Mouse (Mus musculus): Measurements from ENCODE around the gene Chst8.

Chst8 gene

GRCm38 (mm10) chr7:34752151-34752762 is 60.3 kb downstream of the Chst8 start:
- no peak for DNase-seq (ENCODE audit: low spot score in 2 of 2)

DNA sequence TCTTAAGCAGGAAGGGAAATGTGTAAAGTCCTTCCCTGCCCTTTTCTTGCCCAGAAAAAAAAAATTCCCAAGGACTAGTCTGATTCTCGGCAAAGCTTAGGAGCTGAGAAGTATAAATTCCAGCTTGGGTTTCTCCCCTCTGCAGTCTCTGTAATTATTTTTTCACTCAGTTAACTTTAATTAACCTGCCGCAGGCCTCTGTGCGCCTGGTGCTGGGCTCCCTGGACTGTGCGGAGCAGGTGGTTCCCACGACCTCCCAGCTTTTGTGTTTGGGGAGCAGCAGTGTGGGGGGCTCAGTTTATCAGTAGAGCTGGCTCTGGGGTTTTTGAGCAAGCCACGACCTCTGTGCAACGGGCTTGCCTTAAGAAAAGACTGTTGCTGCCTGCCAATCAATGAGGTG is 62.2 kb downstream of the Chst8 start:
- DNase-seq (ENCODE audit: low spot score in 2 of 2) = no peak

- peak in 1 of 2 experiments; percentile 48 for DNase-seq (ENCODE audit: low spot score in 2 of 2)
Observed at GRCm38 (mm10) chr7:34749753-34750152, 62.8 kb downstream of the Chst8 start.

DNA sequence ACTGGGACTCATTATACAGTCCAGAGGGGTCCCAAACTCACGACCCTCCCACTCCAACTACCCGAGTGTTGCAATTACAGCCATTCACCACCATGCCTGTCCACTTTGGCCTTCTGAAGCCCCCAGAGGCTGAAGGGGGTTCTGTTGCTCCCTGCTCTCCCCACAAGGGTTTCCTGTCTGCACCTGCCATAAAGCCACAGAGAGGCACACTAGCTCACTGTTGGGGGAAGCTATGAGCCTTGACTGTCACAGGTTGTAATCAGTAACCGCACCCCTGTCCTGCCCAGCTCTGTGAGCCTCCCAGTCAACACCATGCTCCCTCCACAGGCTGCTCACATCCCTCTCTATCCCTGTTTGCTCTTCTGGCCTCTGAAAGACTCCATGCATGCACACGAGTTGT is 64.0 kb downstream of the Chst8 start:
- no peak for DNase-seq (ENCODE audit: low spot score in 2 of 2)

GRCm38 (mm10) chr7:34747661-34748060 is 64.8 kb downstream of the Chst8 start:
- no peak for DNase-seq (ENCODE audit: low spot score in 2 of 2)

DNA sequence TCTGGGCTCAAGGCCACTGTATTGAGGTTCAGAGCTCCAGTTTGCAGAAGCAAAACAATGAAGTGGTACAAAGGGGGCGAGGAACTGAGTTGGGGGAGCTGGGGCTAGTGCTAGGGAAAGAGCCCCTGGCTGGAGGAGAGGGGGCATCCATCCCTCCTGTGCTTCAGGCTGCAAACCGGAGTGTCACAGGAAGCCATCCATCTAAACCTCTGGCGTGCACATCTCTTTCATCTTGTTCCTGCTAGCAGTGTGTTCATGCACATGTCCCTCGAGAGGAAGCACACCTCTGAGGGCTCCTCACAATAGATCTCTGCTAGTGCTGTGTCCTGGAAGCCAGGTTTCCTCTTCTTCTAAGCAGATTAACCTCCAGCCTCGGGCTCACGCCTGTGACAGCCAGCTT is 65.9 kb downstream of the Chst8 start:
- no peak for DNase-seq (ENCODE audit: low spot score in 2 of 2)

DNA sequence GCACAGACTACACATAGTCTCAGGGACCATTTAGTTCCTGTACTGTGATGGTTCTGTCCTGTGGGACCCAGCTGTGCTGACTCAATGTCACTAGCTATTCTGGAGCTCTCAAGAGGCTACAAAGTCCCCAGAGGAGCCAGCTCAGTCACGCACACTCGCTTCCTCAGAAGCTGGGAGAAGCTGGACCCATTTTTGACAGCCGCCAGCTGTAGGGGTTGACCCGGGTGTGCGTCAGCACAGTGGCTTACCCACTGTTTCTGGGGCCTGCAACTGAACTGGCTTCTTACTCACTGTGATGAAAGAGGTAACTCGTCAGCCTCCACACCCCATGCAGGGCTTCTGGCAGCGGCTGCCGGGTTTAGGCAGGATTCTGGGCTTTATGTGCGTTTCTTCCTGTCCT is 66.3 kb downstream of the Chst8 start:
- peak in 1 of 2 experiments; percentile 19 for DNase-seq (ENCODE audit: low spot score in 2 of 2)

GRCm38 (mm10) chr7:34745426-34745825 is 67.1 kb downstream of the Chst8 start:
- no peak for DNase-seq (ENCODE audit: low spot score in 2 of 2)

DNA sequence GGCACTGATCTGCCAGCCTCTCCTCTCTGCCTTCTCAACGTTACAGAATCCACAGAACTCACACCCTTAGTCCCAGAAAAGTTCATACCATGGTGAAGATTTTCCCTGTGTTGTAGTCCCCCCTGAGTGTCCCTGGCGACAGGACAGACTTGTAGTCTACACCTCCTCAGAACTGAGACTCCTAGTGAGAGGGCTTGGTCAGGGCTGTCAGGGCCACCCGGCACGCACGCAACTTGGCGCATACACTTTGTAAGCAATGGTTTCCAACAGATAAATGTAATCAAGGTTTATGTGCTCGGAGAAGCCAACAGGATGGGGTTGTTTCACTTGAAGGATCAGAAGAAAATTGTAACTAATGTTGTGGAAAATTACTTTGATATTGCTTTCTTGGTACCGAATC is 67.5 kb downstream of the Chst8 start:
- no peak for DNase-seq (ENCODE audit: low spot score in 2 of 2)

GRCm38 (mm10) chr7:34743411-34744085 is 69.0 kb downstream of the Chst8 start:
- DNase-seq (ENCODE audit: low spot score in 2 of 2) = no peak

DNA sequence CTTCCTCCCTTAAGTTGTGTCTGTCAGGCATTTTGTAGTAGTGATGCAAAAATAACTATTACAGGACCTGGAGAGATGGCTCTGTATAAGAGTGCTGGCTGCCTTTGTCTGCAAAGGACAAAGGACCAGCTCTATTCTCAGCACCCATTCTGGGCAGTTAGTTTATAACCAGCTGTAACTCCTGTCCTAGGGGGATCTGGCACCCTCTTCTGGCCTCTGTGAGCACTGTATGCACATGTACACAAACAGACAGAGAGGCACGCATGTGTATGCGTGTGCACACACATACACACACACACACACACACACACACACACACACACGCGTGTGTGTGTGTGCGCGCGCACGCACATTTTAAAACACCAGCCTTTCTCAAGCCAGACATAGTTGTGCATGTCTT is 73.1 kb downstream of the Chst8 start:
- DNase-seq (ENCODE audit: low spot score in 2 of 2) = no peak

DNA sequence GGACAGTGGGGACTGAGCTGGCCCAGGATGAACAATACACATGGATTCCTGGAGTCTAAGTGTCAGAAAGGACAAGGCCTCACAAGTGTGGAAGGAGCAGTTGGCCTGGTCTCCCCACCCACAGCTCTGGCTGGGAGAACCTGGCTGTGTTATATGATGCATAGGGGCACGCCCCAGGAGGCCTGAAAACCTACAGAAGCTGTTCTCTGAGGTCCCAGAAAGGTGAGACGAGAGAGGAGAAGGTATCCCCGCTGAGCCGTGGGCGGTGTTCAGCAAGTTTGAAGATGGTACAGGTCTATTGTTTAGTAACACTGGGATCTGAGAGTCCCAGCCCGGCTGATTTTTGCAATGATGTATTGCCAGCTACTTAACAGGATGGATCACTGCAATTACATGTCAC is 75.3 kb downstream of the Chst8 start:
- no peak for DNase-seq (ENCODE audit: low spot score in 2 of 2)

DNA sequence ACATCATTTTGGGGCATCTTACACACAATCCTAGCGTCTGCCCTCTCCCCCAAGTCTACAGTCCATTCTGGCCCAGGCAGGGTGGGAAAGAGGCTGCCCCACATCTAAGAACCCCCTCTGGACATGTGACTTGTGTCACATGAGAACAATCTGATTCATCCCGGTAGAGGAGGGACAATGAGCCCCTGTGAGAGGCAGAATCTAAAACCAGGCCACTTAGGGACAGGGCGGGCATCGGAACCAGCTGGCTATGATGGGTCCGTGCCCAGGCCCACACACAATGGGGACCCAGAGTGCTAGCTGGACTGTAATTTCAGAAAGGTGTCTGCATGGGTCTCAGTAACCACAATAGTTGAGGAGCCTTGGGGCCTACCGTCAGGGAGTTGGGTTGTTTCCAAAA is 78.2 kb downstream of the Chst8 start:
- no peak for DNase-seq (ENCODE audit: low spot score in 2 of 2)

DNA sequence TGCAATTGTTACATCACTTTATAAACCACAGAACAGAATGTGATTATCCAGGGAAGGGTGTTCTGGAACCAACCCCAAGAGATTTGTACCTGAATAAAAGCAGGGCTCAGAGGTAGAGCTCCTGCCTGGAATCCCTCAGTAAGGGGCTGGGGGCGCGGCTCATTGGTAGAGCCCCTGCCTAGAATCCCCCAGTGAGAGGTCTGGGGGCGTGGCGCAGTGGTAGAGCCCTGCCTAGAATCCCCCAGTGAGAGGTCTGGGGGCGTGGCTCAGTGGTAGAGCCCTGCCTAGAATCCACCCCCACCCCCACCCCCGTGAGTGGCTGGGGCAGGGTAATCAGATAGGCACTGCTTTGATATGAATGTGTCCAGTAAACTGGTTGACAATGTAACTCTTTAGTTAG is 83.6 kb downstream of the Chst8 start:
- DNase-seq (ENCODE audit: low spot score in 2 of 2) = no peak

- no peak for DNase-seq (ENCODE audit: low spot score in 2 of 2)
Observed at GRCm38 (mm10) chr7:34725206-34725605, 87.3 kb downstream of the Chst8 start.

GRCm38 (mm10) chr7:34722551-34723230 is 89.8 kb downstream of the Chst8 start:
- no peak for DNase-seq (ENCODE audit: low spot score in 2 of 2)

DNA sequence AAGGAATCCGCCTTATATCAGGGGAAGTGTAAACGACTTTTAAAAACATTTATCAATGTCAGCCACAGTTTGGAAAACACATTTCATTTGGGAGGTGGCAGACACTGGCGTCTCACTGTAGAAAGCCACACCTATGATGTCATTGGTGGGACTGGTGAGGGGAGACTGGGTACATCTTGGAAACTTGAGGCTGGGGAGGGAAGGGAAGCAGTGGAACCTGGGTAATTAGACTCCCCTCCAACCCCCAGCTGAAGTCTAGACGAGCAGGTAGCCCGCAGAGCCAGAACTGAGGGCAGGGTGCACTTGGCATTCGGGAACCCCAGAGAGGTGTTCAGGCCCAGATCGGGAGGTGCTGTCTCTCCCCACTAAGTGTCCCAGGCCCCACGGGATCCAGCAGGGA is 90.4 kb downstream of the Chst8 start:
- no peak for DNase-seq (ENCODE audit: low spot score in 2 of 2)

DNA sequence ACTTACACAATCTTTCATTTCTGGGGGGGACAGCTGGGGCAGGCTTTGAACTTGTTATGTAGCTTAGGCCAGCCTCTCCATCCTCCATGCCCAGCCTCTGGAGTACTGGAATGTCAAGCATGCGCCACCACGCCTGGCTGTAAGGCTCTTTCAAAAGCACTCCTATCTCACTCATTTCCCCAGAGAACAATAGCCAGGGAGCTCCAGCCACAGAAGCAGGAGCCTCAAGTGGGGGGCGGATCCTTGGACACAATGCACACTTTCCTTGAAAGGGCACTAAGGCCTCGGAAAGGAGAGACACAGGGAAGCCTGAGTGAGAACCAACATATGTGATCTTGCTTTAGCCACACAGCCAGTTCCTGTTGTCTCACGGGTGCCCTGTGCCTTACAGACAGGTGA is 90.9 kb downstream of the Chst8 start:
- no peak for DNase-seq (ENCODE audit: low spot score in 2 of 2)

DNA sequence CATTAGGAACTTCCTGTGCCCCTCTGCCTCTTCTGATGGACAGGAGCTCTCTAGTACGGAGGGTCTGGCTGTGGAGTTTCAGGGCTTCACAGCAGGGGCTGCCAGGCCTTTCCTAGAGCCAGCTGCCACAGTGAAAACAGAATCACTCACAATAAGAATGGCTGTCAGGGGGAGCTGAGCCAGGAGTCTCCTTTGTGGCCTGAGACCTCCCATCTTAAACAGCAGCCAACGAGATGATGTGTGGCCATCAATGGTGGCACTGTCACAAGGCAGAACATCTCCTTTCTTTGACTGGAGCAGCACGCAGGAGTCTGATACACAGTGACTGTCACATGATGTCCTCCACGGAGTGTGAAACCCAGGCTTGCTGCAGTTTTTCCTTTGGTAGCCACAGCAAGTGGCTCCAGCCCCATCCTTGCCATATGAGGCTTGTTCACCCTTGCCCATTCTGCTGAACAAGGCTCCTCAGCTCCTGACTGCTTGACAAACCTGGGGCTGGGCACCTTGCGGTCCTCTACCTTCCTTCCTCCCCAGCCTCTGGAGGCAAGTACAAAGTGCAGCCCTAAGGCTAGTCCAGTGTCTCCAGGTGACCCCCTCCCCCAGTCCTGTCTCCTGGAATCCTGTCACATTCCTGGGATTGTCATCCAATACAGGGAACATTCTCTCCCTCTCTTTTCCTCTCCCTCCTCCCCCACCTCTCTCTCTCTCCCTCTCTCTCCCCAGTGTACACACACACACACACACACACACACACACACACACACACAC is 91.4 kb downstream of the Chst8 start:
- no peak for DNase-seq (ENCODE audit: low spot score in 2 of 2)

DNA sequence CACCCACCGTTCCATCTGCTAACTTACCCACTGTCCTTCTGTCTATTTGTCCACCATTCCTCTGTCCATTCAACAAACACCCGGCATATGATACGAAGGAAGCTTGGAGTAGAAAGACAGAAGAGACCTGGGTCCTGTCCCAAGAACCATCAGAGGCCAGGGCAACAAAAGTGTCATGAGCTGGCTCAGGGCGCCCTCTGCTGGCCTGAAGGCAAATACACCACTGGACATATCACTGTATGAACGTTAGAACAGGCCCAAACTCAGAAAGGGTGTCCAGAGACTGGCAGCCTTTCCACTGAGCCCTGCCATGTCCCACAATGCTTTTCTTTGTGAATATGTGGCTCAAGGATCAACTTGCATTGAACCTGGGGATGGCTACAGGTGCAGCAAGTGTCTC is 92.9 kb downstream of the Chst8 start:
- DNase-seq (ENCODE audit: low spot score in 2 of 2) = peak; percentile 4 to 40

GRCm38 (mm10) chr7:34718651-34719050 is 93.9 kb downstream of the Chst8 start:
- no peak for DNase-seq (ENCODE audit: low spot score in 2 of 2)

DNA sequence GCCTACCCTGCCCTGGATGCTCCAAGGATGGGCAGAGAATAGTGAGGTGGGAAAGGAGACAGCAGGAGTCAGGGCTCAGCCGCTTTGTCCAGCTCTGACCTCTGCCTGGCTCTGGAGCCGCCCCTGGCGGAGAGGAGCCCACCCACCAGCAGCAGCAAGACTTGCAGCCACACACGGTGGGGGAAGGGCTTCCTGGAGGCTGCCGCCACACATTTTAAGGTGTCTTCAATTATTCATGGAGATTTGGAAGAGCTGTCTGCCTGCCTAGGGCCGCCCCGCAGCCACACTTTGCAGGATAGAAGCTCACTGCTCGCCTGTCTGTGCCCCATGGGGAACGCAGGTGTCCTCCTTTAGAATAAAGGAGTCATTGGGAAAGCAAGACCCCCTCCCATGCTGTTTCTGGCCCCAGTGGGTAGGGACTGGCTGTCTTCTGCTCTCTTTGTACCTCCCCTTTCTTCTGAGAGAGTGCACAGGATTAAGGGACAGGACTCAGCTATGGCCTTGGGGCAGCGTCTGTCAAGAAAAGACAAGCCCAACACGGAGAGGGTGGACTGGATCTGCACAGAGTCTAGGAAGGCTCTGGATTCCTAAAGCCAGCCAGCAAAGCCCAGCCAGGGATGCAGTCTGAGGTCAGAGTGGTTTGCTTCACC is 95.2 kb downstream of the Chst8 start:
- no peak for DNase-seq (ENCODE audit: low spot score in 2 of 2)

All from spleen, postnatal 10 days (tissue).